Mouse (Mus musculus): ENCODE data around the gene Ism2.

- no peak for TF ChIP-seq CTCF (IDR thresholded peaks at IDR 0.05; ENCODE audit: low read depth)
- no peak for TF ChIP-seq EP300 (IDR thresholded peaks at IDR 0.05; ENCODE audit: low read depth)
Observed at GRCm38 (mm10) chr12:87331053-87331456, 31.6 kb upstream of the Ism2 start.

Data from liver, embryonic 14.5 days (tissue).